Mouse (Mus musculus) small intestine, adult 2 months (tissue): ENCODE measurements around the gene Mpp5. TPM values are rescaled to one million over a fixed set of nuclear protein-coding genes. Genes with fewer than 3 reads are reported as not detected.
A peak's percentile ranks its signal among the peaks of the same experiment; 100 is the strongest.

Experiments
- H3K27ac ChIP-seq: fragments of 200-500 bp; 2 replicates; pipeline ENCODE4 v1.5.1; 2012; ENCODE audit warnings: low read depth, low read length, control low read depth, inconsistent platforms; ENCODE audit not compliant: insufficient read depth
- H3K27me3 ChIP-seq: fragments of 200-500 bp; 2 replicates; pipeline ENCODE4 v1.6.1; 2012; ENCODE audit warnings: mild to moderate bottlenecking, moderate library complexity, low read length, inconsistent platforms; ENCODE audit not compliant: control insufficient read depth, insufficient read depth
- H3K36me3 ChIP-seq: fragments of 200-500 bp; 2 replicates; pipeline ENCODE4 v1.6.1; 2012; ENCODE audit warnings: mild to moderate bottlenecking, low read length, control low read depth, inconsistent platforms; ENCODE audit not compliant: control insufficient read depth, insufficient read depth
- H3K4me1 ChIP-seq: fragments of 200-500 bp; 2 replicates; pipeline ENCODE4 v1.6.1; 2012; ENCODE audit warnings: low read length, inconsistent platforms, mixed read lengths; ENCODE audit not compliant: control insufficient read depth, insufficient read depth, insufficient read length
- H3K4me3 ChIP-seq: fragments of 200-500 bp; 2 replicates; pipeline ENCODE4 v1.5.1; 2012; ENCODE audit warnings: low read depth, mild to moderate bottlenecking, control low read depth, inconsistent platforms, low read length, moderate library complexity
- CTCF ChIP-seq: fragments of 200-500 bp; IDR thresholded peaks from 2 replicates; pipeline ENCODE4 v1.5.1; 2012; ENCODE audit warnings: low read depth, mild to moderate bottlenecking, control low read depth, inconsistent platforms, low read length, moderate library complexity, mixed read lengths; ENCODE audit not compliant: insufficient replicate concordance, insufficient read length; ENCODE audit errors: extremely low read depth
- POLR2A ChIP-seq: fragments of 200-500 bp; IDR thresholded peaks from 2 replicates; pipeline ENCODE4 v1.6.1; 2012; ENCODE audit warnings: low read depth, mild to moderate bottlenecking, control low read depth, inconsistent platforms, low read length, moderate library complexity
- WGBS: fragments of 180-500 bp; shearing (Covaris S2); methylation state at CpG from one replicate; pipeline ENCODE4 v1.1.7; 2018; 5-methylcytosine and 5-hydroxymethylcytosine counted together
- polyA plus RNA-seq: library from polyadenylated mRNA; depleted of rRNA; stranded (reverse); fragments of >200 nt; gene quantifications from 2 replicates; pipeline ENCODE4 v1.2.3, GENCODE M21; 2012

Gene Mpp5
- polyA plus RNA-seq, 1 experiment: 1.7 TPM

DNA sequence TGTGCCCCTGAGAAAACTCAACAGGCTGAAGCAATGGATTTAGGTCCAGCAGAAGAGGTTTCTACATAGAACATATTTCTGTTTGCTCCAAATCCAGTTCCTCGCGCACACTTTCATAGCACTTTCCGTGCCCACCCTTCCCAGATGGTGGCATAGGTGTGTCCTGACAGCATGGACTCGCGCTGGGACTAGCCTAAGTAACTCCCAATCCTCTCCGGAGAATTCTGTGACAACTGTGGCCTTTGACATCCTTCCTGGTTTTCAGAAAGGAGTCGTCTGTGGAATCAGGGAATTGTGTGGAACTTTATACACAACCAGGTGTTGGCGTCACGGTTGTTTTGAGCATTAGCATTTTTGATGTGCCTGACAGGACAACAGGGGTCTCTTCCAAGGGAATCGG lies 594 bp upstream of the Mpp5 start:
- Histone ChIP-seq H3K27ac (no peak overlapping the region), H3K36me3 (no peaks in the 10 kb centered on the region), H3K4me3 (peak overlapping the region; percentile 70), H3K27me3 (no peaks in the 10 kb centered on the region), H3K4me1 (no peaks in the 10 kb centered on the region)
- under 1% methylated on average over 10 of the region's 10 CpGs for WGBS
- TF ChIP-seq POLR2A: no peak
- TF ChIP-seq CTCF: no peak

DNA sequence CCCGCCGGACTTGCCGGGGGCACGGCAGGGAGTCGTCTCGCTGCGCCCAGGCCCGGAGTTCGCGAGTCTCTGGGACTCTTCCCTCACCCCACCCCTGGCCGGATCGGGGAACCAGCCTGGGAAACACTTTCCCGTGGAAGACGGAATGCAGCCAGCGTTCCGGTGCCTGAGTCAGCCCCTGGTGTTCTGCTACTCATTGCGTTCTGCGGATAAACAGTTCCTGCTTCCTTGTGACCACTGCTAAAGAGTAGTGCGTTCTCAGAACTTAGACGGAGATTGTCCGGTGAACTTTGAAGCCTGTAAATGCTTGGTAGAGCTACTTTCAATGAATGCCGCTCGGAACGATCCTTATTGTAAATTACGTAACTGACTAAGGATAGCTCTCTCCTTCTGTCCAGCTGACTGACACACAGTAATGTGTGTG lies 683 bp downstream of the Mpp5 start:
- no peaks in the 10 kb centered on the region for H3K36me3 ChIP-seq
- no peaks in the 10 kb centered on the region for H3K4me1 ChIP-seq
- no peaks in the 10 kb centered on the region for H3K27me3 ChIP-seq
- WGBS: 2% methylated on average over 25 of the region's 25 CpGs
- peak overlapping the region; percentile 83 for H3K4me3 ChIP-seq
- TF ChIP-seq POLR2A (peak; percentile 76; the same call in 1 of the 2 replicates), CTCF (no peak)
- H3K27ac ChIP-seq: peak overlapping the region; percentile 91

DNA sequence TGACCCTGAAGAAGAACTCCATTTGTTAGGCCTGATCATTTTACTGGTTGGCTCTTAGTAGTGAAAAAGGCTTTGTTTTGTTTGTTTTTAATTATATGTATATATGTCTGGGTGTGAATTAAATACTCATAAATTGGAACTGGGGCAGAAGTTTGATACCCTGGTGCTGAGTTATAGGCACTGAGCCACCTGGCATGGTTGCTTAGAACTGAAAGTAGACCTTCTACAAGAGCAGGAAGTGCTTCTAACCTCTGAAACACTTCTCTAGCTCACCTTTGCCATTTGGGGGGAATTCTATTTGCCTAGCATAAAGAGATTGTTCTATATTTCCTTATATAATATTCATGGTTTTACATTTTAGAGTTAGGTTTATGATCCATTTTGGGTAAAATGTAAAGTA lies 13.3 kb downstream of the Mpp5 start:
- H3K27me3 ChIP-seq: no peaks in the 10 kb centered on the region
- H3K4me3 ChIP-seq: no peak overlapping the region
- no peak for TF ChIP-seq CTCF
- TF ChIP-seq POLR2A: no peak
- 0 out of 2 replicates have a peak, but pooled peaks cover 2% of the 10 kb centered on the region for H3K4me1 ChIP-seq
- H3K27ac ChIP-seq: no peak overlapping the region
- 0 out of 2 replicates have a peak, but pooled peaks cover 2% of the 10 kb centered on the region for H3K36me3 ChIP-seq

DNA sequence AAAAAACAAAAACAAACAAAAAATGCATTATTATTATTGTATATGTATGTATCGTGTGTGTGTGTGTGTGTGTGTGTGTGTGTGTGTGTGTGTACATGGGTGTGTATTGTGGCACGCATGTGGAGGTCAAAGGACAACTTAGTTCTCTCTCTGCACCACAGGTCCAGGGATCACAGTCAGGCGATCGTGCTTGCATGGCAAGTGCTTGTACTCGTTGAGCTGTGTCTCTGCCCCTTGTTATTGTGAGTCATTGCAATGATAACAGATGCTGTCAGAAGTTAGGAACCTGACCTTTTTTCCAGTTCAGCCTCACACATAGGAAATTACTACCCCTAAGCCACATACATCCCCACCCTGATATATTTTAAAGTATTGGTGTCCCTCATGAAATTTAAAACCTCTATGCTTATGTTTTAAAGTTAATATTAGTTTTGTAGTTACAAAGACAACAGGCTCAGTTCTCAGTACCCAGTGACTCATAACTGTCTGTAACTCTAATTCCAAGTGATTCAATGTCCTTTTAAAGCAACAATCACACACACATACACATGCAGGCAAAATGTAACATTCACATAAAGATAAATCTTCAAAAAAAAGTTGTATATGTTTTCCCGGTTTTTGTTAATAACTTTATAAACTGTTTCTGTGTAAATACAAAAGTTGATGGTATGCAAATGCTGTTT lies 20.5 kb downstream of the Mpp5 start:
- Histone ChIP-seq H3K36me3 (no peaks in the 10 kb centered on the region), H3K27me3 (no peaks in the 10 kb centered on the region), H3K4me3 (no peak overlapping the region), H3K4me1 (no peaks in the 10 kb centered on the region; the same call in 1 of the 2 replicates), H3K27ac (no peak overlapping the region)
- 35% methylated on average over 6 of the region's 6 CpGs for WGBS
- TF ChIP-seq POLR2A: no peak
- no peak for TF ChIP-seq CTCF

DNA sequence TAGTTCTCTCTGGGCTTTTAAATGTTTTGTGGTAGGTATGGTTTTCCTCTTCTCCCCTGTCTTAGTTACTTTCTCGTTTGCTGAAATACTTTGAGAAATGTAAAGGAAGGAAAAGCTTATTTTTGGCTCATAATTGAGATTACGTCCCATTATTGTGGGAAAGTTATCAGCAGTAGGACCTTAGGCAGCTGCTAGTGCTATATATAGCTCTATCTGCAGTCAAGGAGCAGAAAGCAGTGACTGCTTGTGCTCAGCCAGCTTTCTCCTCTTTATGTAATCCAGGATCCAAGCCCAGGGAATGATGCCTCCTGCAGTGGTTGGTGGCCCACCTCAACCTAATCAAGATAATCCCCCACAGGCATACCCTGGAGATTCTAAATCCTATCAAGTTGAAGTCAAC lies 24.5 kb downstream of the Mpp5 start:
- TF ChIP-seq CTCF (no peak), POLR2A (no peak)
- WGBS: 55% methylated on average over 2 of the region's 2 CpGs

DNA sequence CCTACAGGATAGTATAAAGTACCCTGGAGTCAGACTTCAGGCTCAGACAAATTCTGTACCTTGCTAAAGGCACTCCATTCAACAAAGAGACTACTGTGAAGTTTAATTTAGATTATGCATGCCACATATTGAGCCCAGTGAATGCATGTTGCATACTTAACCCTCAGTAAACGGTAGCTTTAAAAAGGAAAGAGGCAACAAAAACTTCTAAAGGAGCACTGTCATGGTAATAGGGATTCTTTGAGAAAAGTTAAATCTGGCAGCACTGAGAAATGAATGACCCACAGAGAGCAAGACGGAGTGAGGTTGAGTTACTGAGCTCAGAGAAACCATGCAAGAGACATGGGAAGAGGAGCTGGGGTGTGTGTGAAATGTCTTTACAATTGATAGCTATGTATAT lies 29.2 kb downstream of the Mpp5 start:
- 72% methylated on average over 2 of the region's 2 CpGs for WGBS
- no peaks in the 10 kb centered on the region for H3K27me3 ChIP-seq
- H3K4me1 ChIP-seq: no peaks in the 10 kb centered on the region
- no peak overlapping the region for H3K4me3 ChIP-seq
- no peaks in the 10 kb centered on the region; the same call in 1 of the 2 replicates for H3K36me3 ChIP-seq
- TF ChIP-seq CTCF (no peak), POLR2A (no peak)
- H3K27ac ChIP-seq: no peak overlapping the region

More for the DNA sequence above, 24.5 kb downstream of the Mpp5 start:
- Histone ChIP-seq H3K27me3 (no peaks in the 10 kb centered on the region), H3K36me3 (no peaks in the 10 kb centered on the region), H3K27ac (no peak overlapping the region), H3K4me1 (no peaks in the 10 kb centered on the region; the same call in 1 of the 2 replicates), H3K4me3 (no peak overlapping the region)

DNA sequence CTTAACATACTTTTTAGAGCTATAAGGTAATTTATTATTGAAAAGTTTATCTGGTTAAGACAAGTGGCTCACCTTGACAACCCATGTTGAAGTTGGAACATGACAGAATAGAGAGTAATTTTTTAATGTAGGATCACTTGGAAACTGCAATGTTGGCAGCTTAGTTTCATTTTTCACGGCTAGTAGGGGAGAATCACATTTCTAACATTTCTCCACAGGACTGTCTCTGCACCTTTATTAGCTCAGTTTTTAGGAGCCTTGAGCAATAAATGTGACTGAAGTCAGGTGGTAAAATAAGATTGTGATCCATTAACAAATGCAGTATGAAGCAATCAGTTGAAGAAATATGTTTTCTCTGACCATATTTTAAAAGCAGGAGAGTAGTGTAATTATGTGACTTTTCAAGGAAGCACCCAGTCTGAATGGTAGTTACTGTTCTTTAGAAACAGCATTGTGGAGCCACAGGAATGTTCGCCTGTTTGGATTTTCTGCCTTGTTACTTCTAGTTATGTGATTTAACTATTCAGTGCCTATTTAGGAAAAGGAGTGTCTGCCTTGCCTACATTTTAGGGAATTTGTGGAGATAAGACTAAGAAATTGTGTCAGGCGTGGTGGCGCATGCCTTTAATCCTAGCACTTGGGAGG lies 29.8 kb downstream of the Mpp5 start:
- TF ChIP-seq CTCF (no peak), POLR2A (no peak)
- Histone ChIP-seq H3K27me3 (no peaks in the 10 kb centered on the region), H3K36me3 (no peaks in the 10 kb centered on the region; the same call in 1 of the 2 replicates), H3K4me3 (no peak overlapping the region), H3K27ac (no peak overlapping the region), H3K4me1 (no peaks in the 10 kb centered on the region)
- 76% methylated on average over 4 of the region's 4 CpGs for WGBS
